Mouse (Mus musculus): Measurements from ENCODE around the gene Brip1. TPM values are rescaled to one million over a fixed set of nuclear protein-coding genes. Genes with fewer than 3 reads are reported as not detected.

Brip1 gene
- polyA plus RNA-seq, 1 experiment from 2014 or later = 11.4 TPM

GRCm38 (mm10) chr11:86155638-86156037 lies 45.4 kb downstream of the Brip1 start:
- Histone ChIP-seq H3K4me1 (replicated peaks; ENCODE audit: control insufficient read depth, insufficient read depth, low read length) (no peaks in the 10 kb centered on the region), H3K36me3 (ENCODE audit: control insufficient read depth, insufficient read depth, low read length) (no peaks in the 10 kb centered on the region), H3K4me3 (ENCODE audit: low read length) (no peak overlapping the region), H3K27me3 (ENCODE audit: control insufficient read depth, insufficient read depth, low read depth, low read length) (no peaks in the 10 kb centered on the region), H3K9ac (ENCODE audit: low read length) (no peak overlapping the region), H3K9me3 (ENCODE audit: control insufficient read depth, low read length) (no peaks in the 10 kb centered on the region), H3K27ac (ENCODE audit: low read length) (no peak overlapping the region), H3K4me2 (ENCODE audit: low read depth, low read length) (no peak overlapping the region)
- ATAC-seq (ENCODE audit: low read depth) = no peak
- 72% methylated on average over 5 of the region's 5 CpGs for WGBS

- Histone ChIP-seq H3K4me2 (ENCODE audit: low read depth, low read length) (no peak overlapping the region), H3K27me3 (ENCODE audit: control insufficient read depth, insufficient read depth, low read depth, low read length) (no peaks in the 10 kb centered on the region), H3K36me3 (ENCODE audit: control insufficient read depth, insufficient read depth, low read length) (no peaks in the 10 kb centered on the region), H3K4me3 (ENCODE audit: low read length) (no peak overlapping the region), H3K9ac (ENCODE audit: low read length) (no peak overlapping the region), H3K9me3 (ENCODE audit: control insufficient read depth, low read length) (no peaks in the 10 kb centered on the region), H3K27ac (ENCODE audit: low read length) (no peak overlapping the region), H3K4me1 (replicated peaks; ENCODE audit: control insufficient read depth, insufficient read depth, low read length) (no peaks in the 10 kb centered on the region)
- ATAC-seq (ENCODE audit: low read depth) = no peak
- WGBS = 85% methylated on average over 3 of the region's 3 CpGs
These were observed 69.7 kb downstream of the Brip1 start for GRCm38 (mm10) chr11:86131324-86131723.

- H3K27me3 ChIP-seq (ENCODE audit: control insufficient read depth, insufficient read depth, low read depth, low read length) = no peaks in the 10 kb centered on the region
- no peak overlapping the region for H3K4me3 ChIP-seq (ENCODE audit: low read length)
- H3K27ac ChIP-seq (ENCODE audit: low read length) = no peak overlapping the region
- WGBS = 75% methylated on average over 7 of the region's 7 CpGs
- H3K9ac ChIP-seq (ENCODE audit: low read length) = no peak overlapping the region
- H3K4me2 ChIP-seq (ENCODE audit: low read depth, low read length) = no peak overlapping the region
- no peaks in the 10 kb centered on the region for H3K4me1 ChIP-seq (replicated peaks; ENCODE audit: control insufficient read depth, insufficient read depth, low read length)
- H3K9me3 ChIP-seq (ENCODE audit: control insufficient read depth, low read length) = no peaks in the 10 kb centered on the region
- H3K36me3 ChIP-seq (ENCODE audit: control insufficient read depth, insufficient read depth, low read length) = no peaks in the 10 kb centered on the region
- no peak for ATAC-seq (ENCODE audit: low read depth)
These were observed 83.7 kb downstream of the Brip1 start for GRCm38 (mm10) chr11:86117078-86117869.

GRCm38 (mm10) chr11:86115955-86116354 lies 85.0 kb downstream of the Brip1 start:
- Histone ChIP-seq H3K4me3 (ENCODE audit: low read length) (no peak overlapping the region), H3K36me3 (ENCODE audit: control insufficient read depth, insufficient read depth, low read length) (no peaks in the 10 kb centered on the region), H3K4me1 (replicated peaks; ENCODE audit: control insufficient read depth, insufficient read depth, low read length) (no peaks in the 10 kb centered on the region), H3K27me3 (ENCODE audit: control insufficient read depth, insufficient read depth, low read depth, low read length) (no peaks in the 10 kb centered on the region), H3K9ac (ENCODE audit: low read length) (no peak overlapping the region), H3K9me3 (ENCODE audit: control insufficient read depth, low read length) (no peaks in the 10 kb centered on the region), H3K27ac (ENCODE audit: low read length) (no peak overlapping the region), H3K4me2 (ENCODE audit: low read depth, low read length) (no peak overlapping the region)
- ATAC-seq (ENCODE audit: low read depth) = no peak
- WGBS = 85% methylated on average over 1 of the region's 1 CpGs

GRCm38 (mm10) chr11:86107276-86107675 lies 93.7 kb downstream of the Brip1 start:
- no peak overlapping the region for H3K4me2 ChIP-seq (ENCODE audit: low read depth, low read length)
- WGBS = 92% methylated on average over 4 of the region's 4 CpGs
- no peak overlapping the region for H3K4me3 ChIP-seq (ENCODE audit: low read length)
- ATAC-seq (ENCODE audit: low read depth) = no peak
- H3K9me3 ChIP-seq (ENCODE audit: control insufficient read depth, low read length) = no peaks in the 10 kb centered on the region
- no peaks in the 10 kb centered on the region for H3K27me3 ChIP-seq (ENCODE audit: control insufficient read depth, insufficient read depth, low read depth, low read length)
- H3K27ac ChIP-seq (ENCODE audit: low read length) = no peak overlapping the region
- H3K9ac ChIP-seq (ENCODE audit: low read length) = no peak overlapping the region
- peaks cover 6% of the 10 kb centered on the region; the same call in 1 of the 2 replicates for H3K36me3 ChIP-seq (ENCODE audit: control insufficient read depth, insufficient read depth, low read length)
- no peaks in the 10 kb centered on the region for H3K4me1 ChIP-seq (replicated peaks; ENCODE audit: control insufficient read depth, insufficient read depth, low read length)

- H3K9me3 ChIP-seq (ENCODE audit: control insufficient read depth, low read length) = no peaks in the 10 kb centered on the region
- H3K36me3 ChIP-seq (ENCODE audit: control insufficient read depth, insufficient read depth, low read length) = peaks cover 6% of the 10 kb centered on the region; the same call in 1 of the 2 replicates
- no peaks in the 10 kb centered on the region for H3K27me3 ChIP-seq (ENCODE audit: control insufficient read depth, insufficient read depth, low read depth, low read length)
- H3K27ac ChIP-seq (ENCODE audit: low read length) = no peak overlapping the region
- H3K4me1 ChIP-seq (replicated peaks; ENCODE audit: control insufficient read depth, insufficient read depth, low read length) = no peaks in the 10 kb centered on the region
- ATAC-seq (ENCODE audit: low read depth) = no peak
- H3K9ac ChIP-seq (ENCODE audit: low read length) = no peak overlapping the region
- H3K4me3 ChIP-seq (ENCODE audit: low read length) = no peak overlapping the region
- no peak overlapping the region for H3K4me2 ChIP-seq (ENCODE audit: low read depth, low read length)
These were observed 94.4 kb downstream of the Brip1 start for GRCm38 (mm10) chr11:86106596-86106995.

- Histone ChIP-seq H3K36me3 (ENCODE audit: control insufficient read depth, insufficient read depth, low read length) (peaks cover 7% of the 10 kb centered on the region), H3K4me2 (ENCODE audit: low read depth, low read length) (no peak overlapping the region), H3K9ac (ENCODE audit: low read length) (no peak overlapping the region), H3K9me3 (ENCODE audit: control insufficient read depth, low read length) (no peaks in the 10 kb centered on the region; the same call in 1 of the 2 replicates), H3K27me3 (ENCODE audit: control insufficient read depth, insufficient read depth, low read depth, low read length) (no peaks in the 10 kb centered on the region), H3K27ac (ENCODE audit: low read length) (no peak overlapping the region), H3K4me3 (ENCODE audit: low read length) (no peak overlapping the region), H3K4me1 (replicated peaks; ENCODE audit: control insufficient read depth, insufficient read depth, low read length) (peaks cover 2% of the 10 kb centered on the region; the same call in 1 of the 2 replicates)
- ATAC-seq (ENCODE audit: low read depth) = no peak
- WGBS = 71% methylated on average over 6 of the region's 6 CpGs
These were observed 99.8 kb downstream of the Brip1 start for GRCm38 (mm10) chr11:86101191-86101590.

- H3K27ac ChIP-seq (ENCODE audit: low read length) = peak overlapping the region; percentile 44
- H3K9ac ChIP-seq (ENCODE audit: low read length) = no peak overlapping the region
- peak; percentile 86 for ATAC-seq (ENCODE audit: low read depth)
- H3K27me3 ChIP-seq (ENCODE audit: control insufficient read depth, insufficient read depth, low read depth, low read length) = no peaks in the 10 kb centered on the region
- peaks cover 2% of the 10 kb centered on the region; the same call in 1 of the 2 replicates for H3K4me1 ChIP-seq (replicated peaks; ENCODE audit: control insufficient read depth, insufficient read depth, low read length)
- H3K4me2 ChIP-seq (ENCODE audit: low read depth, low read length) = no peak overlapping the region
- no peaks in the 10 kb centered on the region; the same call in 1 of the 2 replicates for H3K9me3 ChIP-seq (ENCODE audit: control insufficient read depth, low read length)
- peaks cover 7% of the 10 kb centered on the region for H3K36me3 ChIP-seq (ENCODE audit: control insufficient read depth, insufficient read depth, low read length)
- H3K4me3 ChIP-seq (ENCODE audit: low read length) = no peak overlapping the region
- WGBS = 16% methylated on average over 2 of the region's 2 CpGs
These were observed 101.7 kb downstream of the Brip1 start for GRCm38 (mm10) chr11:86099341-86099740.

GRCm38 (mm10) chr11:86088815-86089214 lies 112.2 kb downstream of the Brip1 start:
- Histone ChIP-seq H3K27ac (ENCODE audit: low read length) (peak overlapping the region; percentile 49; the same call in 1 of the 2 replicates), H3K36me3 (ENCODE audit: control insufficient read depth, insufficient read depth, low read length) (no peaks in the 10 kb centered on the region), H3K9ac (ENCODE audit: low read length) (no peak overlapping the region), H3K4me1 (replicated peaks; ENCODE audit: control insufficient read depth, insufficient read depth, low read length) (peaks cover 6% of the 10 kb centered on the region), H3K27me3 (ENCODE audit: control insufficient read depth, insufficient read depth, low read depth, low read length) (no peaks in the 10 kb centered on the region), H3K4me2 (ENCODE audit: low read depth, low read length) (no peak overlapping the region), H3K4me3 (ENCODE audit: low read length) (no peak overlapping the region), H3K9me3 (ENCODE audit: control insufficient read depth, low read length) (no peaks in the 10 kb centered on the region)
- ATAC-seq (ENCODE audit: low read depth) = peak; percentile 88
